Mouse (Mus musculus): ENCODE data around the gene Pigyl. TPM values are rescaled to one million over a fixed set of nuclear protein-coding genes. Genes with fewer than 3 reads are reported as not detected.
A peak's percentile ranks its signal among the peaks of the same experiment; 100 is the strongest.

Gene Pigyl
- 10 to 100 TPM; 46.4 to 54.9 TPM for total RNA-seq (2021)
- long read RNA-seq, experiment 1, transcript Pigyl-201 (2 exons, 695 nt), result major isoform, 69 of 77 reads
- long read RNA-seq, experiment 1, partial matches to known transcripts, result 6 of 77 reads
- long read RNA-seq, experiment 1, other reads (novel, unspliced or antisense), result 0 of 77 reads
- long read RNA-seq, experiment 2, transcript Pigyl-201 (2 exons, 695 nt), result major isoform, 47 of 53 reads
- long read RNA-seq, experiment 2, partial matches to known transcripts, result 0 of 53 reads
- long read RNA-seq, experiment 2, other reads (novel, unspliced or antisense), result 4 of 53 reads

GRCm38 (mm10) chr9:22156497-22157245, at the start of gene Pigyl:
Pigyl (plus strand) TSS chr9:22156846.
- peak; percentile 99 for DNase-seq

- no peak for DNase-seq
Observed at GRCm38 (mm10) chr9:22108194-22108593, 48.5 kb upstream of the Pigyl start.

- no peak for DNase-seq
Observed at GRCm38 (mm10) chr9:22115635-22116034, 41.0 kb upstream of the Pigyl start.

- DNase-seq, result no peak
Observed at GRCm38 (mm10) chr9:22116086-22116485, 40.6 kb upstream of the Pigyl start.

GRCm38 (mm10) chr9:22116740-22117426, 39.8 kb upstream of the Pigyl start, which contains the start of gene Elof1:
Elof1 (minus strand) TSS chr9:22117172.
- peak; percentile 94 for DNase-seq

GRCm38 (mm10) chr9:22117754-22118456, 38.7 kb upstream of the Pigyl start:
- peak; percentile 71 for DNase-seq

GRCm38 (mm10) chr9:22119543-22119942, 37.1 kb upstream of the Pigyl start:
- DNase-seq, result peak; percentile 46

- DNase-seq, result no peak
Observed at GRCm38 (mm10) chr9:22121545-22121944, 35.1 kb upstream of the Pigyl start.

- no peak for DNase-seq
Observed at GRCm38 (mm10) chr9:22122005-22122404, 34.6 kb upstream of the Pigyl start.

- DNase-seq, result no peak
Observed at GRCm38 (mm10) chr9:22123069-22123609, 33.5 kb upstream of the Pigyl start.

GRCm38 (mm10) chr9:22124169-22124568, 32.5 kb upstream of the Pigyl start:
- DNase-seq, result no peak

GRCm38 (mm10) chr9:22125246-22126027, 31.2 kb upstream of the Pigyl start:
- DNase-seq, result no peak

- DNase-seq, result peak; percentile 70
Observed at GRCm38 (mm10) chr9:22131226-22131981, 25.2 kb upstream of the Pigyl start.

- no peak for DNase-seq
Observed at GRCm38 (mm10) chr9:22132220-22132619, 24.4 kb upstream of the Pigyl start.

GRCm38 (mm10) chr9:22134246-22134890, 22.3 kb upstream of the Pigyl start:
- DNase-seq, result no peak

GRCm38 (mm10) chr9:22134988-22135643, 21.5 kb upstream of the Pigyl start:
- peak; percentile 69 for DNase-seq

- DNase-seq, result no peak
Observed at GRCm38 (mm10) chr9:22135644-22136390, 20.8 kb upstream of the Pigyl start, which contains the start of gene Acp5. Acp5 (minus strand) TSS chr9:22135711.

GRCm38 (mm10) chr9:22136765-22137547, 19.7 kb upstream of the Pigyl start:
- DNase-seq, result peak; percentile 66

Data from adrenal gland, postnatal 10 days (tissue).